Mouse (Mus musculus) thymus, adult 2 months (tissue): ENCODE measurements around the gene Clybl.

ENCODE experiments used
- CTCF ChIP-seq: fragments of 200-500 bp; IDR thresholded peaks from 2 replicates; pipeline ENCODE4 v1.5.1; 2012; ENCODE audit warnings: mild to moderate bottlenecking, control low read depth, low read length, moderate library complexity, borderline replicate concordance; ENCODE audit not compliant: control insufficient read depth, poor library complexity, insufficient read depth; ENCODE audit errors: extremely low read depth
- POLR2A ChIP-seq: fragments of 200-500 bp; IDR thresholded peaks from 2 replicates; pipeline ENCODE4 v1.6.1; 2012; ENCODE audit warnings: mild to moderate bottlenecking, low read length, control low read depth, moderate library complexity; ENCODE audit not compliant: control insufficient read depth, poor library complexity, insufficient read depth; ENCODE audit errors: extremely low read depth

DNA sequence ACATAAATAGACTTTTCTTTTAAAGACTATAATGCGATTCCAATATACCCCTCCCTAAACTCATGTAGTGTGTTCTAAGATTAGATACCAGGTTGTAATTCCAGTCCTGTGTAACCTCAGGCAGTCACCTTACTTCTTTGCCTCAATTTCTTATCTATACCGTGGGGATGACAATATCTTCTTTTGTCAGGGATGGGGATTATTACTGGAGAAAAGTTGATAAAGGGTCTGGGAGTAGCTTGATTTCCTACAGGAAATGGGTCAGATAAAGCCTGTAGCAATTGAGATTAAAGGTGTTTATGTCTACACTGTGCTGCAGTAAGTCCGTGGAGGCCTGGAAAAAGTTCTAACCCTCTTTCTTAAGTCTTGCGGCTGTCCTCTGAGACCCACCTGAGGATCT is 131.8 kb downstream of the Clybl start:
- TF ChIP-seq CTCF (no peak), POLR2A (no peak)
